Mouse (Mus musculus): ENCODE data around the gene Fam45a.

- TF ChIP-seq CTCF (IDR thresholded peaks at IDR 0.05; ENCODE audit: extremely low read depth, insufficient read depth, insufficient read length, insufficient replicate concordance) (no peak), POLR2A (IDR thresholded peaks at IDR 0.05; ENCODE audit: low read depth, low read length) (no peak)
These were observed 18.1 kb upstream of the Fam45a start for GRCm38 (mm10) chr19:60793170-60793707.

Measured in spleen, adult 2 months (tissue).